ENCODE assay signal across 8 mouse cellular contexts in genomic region chr5:147319653-147320052, GRCm38 (mm10). TPM values are rescaled to one million over a fixed set of nuclear protein-coding genes. Genes with fewer than 3 reads are reported as not detected.
DNase-seq lines count a peak whose midpoint lies in the region; ATAC-seq and TF ChIP-seq lines count a peak whose summit lies in the region.
"Had no signal": no experiment of that assay in that cellular context is flagged by ENCODE, and none has a peak within 500 bp of the region (broad histone marks: within the 10 kb centered on the region; RNA-seq: fewer than 3 reads in every experiment).

No protein-coding gene starts in this region.

- no peak overlapping the region for H3K9ac ChIP-seq in kidney, embryonic 16.5 days (replicated peaks; ENCODE audit: low read length)
- H3K9ac ChIP-seq in neural tube, embryonic 14.5 days (replicated peaks; ENCODE audit: low read depth, low read length), result no peak overlapping the region

- TF ChIP-seq POLR2A in cortical plate, adult 2 months (IDR thresholded peaks at IDR 0.05; ENCODE audit: extremely low read depth, insufficient read depth, low read length), result no peak

- H3K9me3 ChIP-seq in kidney, embryonic 16.5 days (ENCODE audit: low read length), result no peaks in the 10 kb centered on the region
- H3K9me3 ChIP-seq in neural tube, embryonic 14.5 days (ENCODE audit: control insufficient read depth, low read length), result no peaks in the 10 kb centered on the region

- peaks cover 76% of the 10 kb centered on the region for H3K27me3 ChIP-seq in kidney, embryonic 16.5 days (ENCODE audit: insufficient read depth, low read length)
- H3K27me3 ChIP-seq in neural tube, embryonic 14.5 days (ENCODE audit: control insufficient read depth, insufficient read depth, low read length), result peaks cover 33% of the 10 kb centered on the region

- DNase-seq in left cerebral cortex, postnatal 14 days (ENCODE audit: low spot score in 2 of 2), result peak; percentile 34 to 55
- no peak for DNase-seq in left cerebral cortex, adult 8-10 months (ENCODE audit: low spot score in 2 of 2)
- DNase-seq in Muller cell, postnatal 12 days (ENCODE audit: inconsistent ontology term), result peak; percentile 35
- no peak for DNase-seq in layer of hippocampus, postnatal 36 days

- H3K4me2 ChIP-seq in kidney, embryonic 16.5 days (replicated peaks; ENCODE audit: low read depth, low read length), result no peak overlapping the region
- no peak overlapping the region for H3K4me2 ChIP-seq in neural tube, embryonic 14.5 days (ENCODE audit: low read depth, low read length)

- H3K4me3 ChIP-seq in cortical plate, adult 2 months (ENCODE audit: insufficient read depth, low read length), result no peak overlapping the region
- H3K4me3 ChIP-seq in kidney, embryonic 16.5 days (ENCODE audit: low read length), result no peak overlapping the region
- H3K4me3 ChIP-seq in neural tube, embryonic 14.5 days (ENCODE audit: low read depth, low read length), result no peak overlapping the region

- ATAC-seq in kidney, embryonic 16.5 days (ENCODE audit: low FRiP score, low TSS enrichment), result peak; percentile 65; the same call in 1 of the 2 replicates
- peak; percentile 66; the same call in 1 of the 2 replicates for ATAC-seq in neural tube, embryonic 14.5 days (ENCODE audit: low read depth)

- no peaks in the 10 kb centered on the region for H3K36me3 ChIP-seq in kidney, embryonic 16.5 days (ENCODE audit: insufficient read depth, low read length)
- no peaks in the 10 kb centered on the region for H3K36me3 ChIP-seq in neural tube, embryonic 14.5 days (ENCODE audit: control insufficient read depth, insufficient read depth, low read length)

- no peaks in the 10 kb centered on the region for H3K4me1 ChIP-seq in cortical plate, adult 2 months (ENCODE audit: control insufficient read depth, insufficient read depth, low read length)
- H3K4me1 ChIP-seq in kidney, embryonic 16.5 days (ENCODE audit: insufficient read depth, low read length), result no peaks in the 10 kb centered on the region; the same call in none of the 2 replicates
- H3K4me1 ChIP-seq in neural tube, embryonic 14.5 days (ENCODE audit: control insufficient read depth, insufficient read depth, low read length), result no peaks in the 10 kb centered on the region

- intact Hi-C loops in left cerebral cortex, postnatal 14 days (cut with DNase I), result loop anchor here (2.0 to 5.0 kb wide), 4 partner anchors 405 to 645 kb away; no protein-coding TSS in a partner anchor

- H3K27ac ChIP-seq in cortical plate, adult 2 months (ENCODE audit: insufficient read depth, low read length), result no peak overlapping the region
- no peak overlapping the region for H3K27ac ChIP-seq in kidney, embryonic 16.5 days (ENCODE audit: low read length)
- no peak overlapping the region for H3K27ac ChIP-seq in neural tube, embryonic 14.5 days (ENCODE audit: low read depth, low read length)

- TF ChIP-seq CTCF in cortical plate, adult 2 months (IDR thresholded peaks at IDR 0.05; ENCODE audit: extremely low read depth, insufficient read depth, low read length), result peak; percentile 88

RNA-seq across cellular contexts. Expression of gene Urad, which starts 2.6 kb away (rescaled TPM):
- not detected for total RNA-seq in left cerebral cortex, postnatal 14 days (2021)
- total RNA-seq in left cerebral cortex, adult 8-10 months (2022), result not detected
- polyA plus RNA-seq in cortical plate, adult 2 months (2012; rRNA removed), result not detected in 2 replicates
- polyA plus RNA-seq in kidney, embryonic 16.5 days (2015; fragmentation: Nextera tagmentation; extraction: Ambion mirVana), result not detected in 2 replicates
- polyA plus RNA-seq in neural tube, embryonic 14.5 days (2014; fragmentation: Nextera tagmentation; extraction: Ambion mirVana), result not detected in 2 replicates
- not detected for total RNA-seq in layer of hippocampus, postnatal 36 days (2021)
- total RNA-seq: heart, postnatal 14 days had no signal

RNA-seq across cellular contexts. Expression of gene Cdx2, which starts 12.6 kb away (rescaled TPM):
- total RNA-seq in left cerebral cortex, postnatal 14 days (2021), result not detected
- total RNA-seq in left cerebral cortex, adult 8-10 months (2022), result not detected
- polyA plus RNA-seq in cortical plate, adult 2 months (2012; rRNA removed), result not detected in 2 replicates
- polyA plus RNA-seq in kidney, embryonic 16.5 days (2015; fragmentation: Nextera tagmentation; extraction: Ambion mirVana), result not detected in 2 replicates
- not detected in 2 replicates for polyA plus RNA-seq in neural tube, embryonic 14.5 days (2014; fragmentation: Nextera tagmentation; extraction: Ambion mirVana)
- total RNA-seq in layer of hippocampus, postnatal 36 days (2021), result not detected
- total RNA-seq: heart, postnatal 14 days had no signal

RNA-seq across cellular contexts. Expression of gene Pdx1, which starts 49.9 kb away (rescaled TPM):
- total RNA-seq in left cerebral cortex, postnatal 14 days (2021), result not detected
- total RNA-seq in left cerebral cortex, adult 8-10 months (2022), result not detected
- not detected in 2 replicates for polyA plus RNA-seq in cortical plate, adult 2 months (2012; rRNA removed)
- not detected in 2 replicates for polyA plus RNA-seq in kidney, embryonic 16.5 days (2015; fragmentation: Nextera tagmentation; extraction: Ambion mirVana)
- polyA plus RNA-seq in neural tube, embryonic 14.5 days (2014; fragmentation: Nextera tagmentation; extraction: Ambion mirVana), result not detected in 2 replicates
- total RNA-seq in layer of hippocampus, postnatal 36 days (2021), result not detected
- total RNA-seq: heart, postnatal 14 days had no signal

Comparison
In these comparisons a context has a peak if more than half of its experiments do, and no peak if none do; other contexts are left out.
1. DNase-seq: peak in left cerebral cortex, postnatal 14 days (2 of 2) and Muller cell, postnatal 12 days (single experiment); none in left cerebral cortex, adult 8-10 months (0 of 2) and layer of hippocampus, postnatal 36 days (0 of 2).